Mouse (Mus musculus): ENCODE data around the gene Lta.
A peak's percentile ranks its signal among the peaks of the same experiment; 100 is the strongest.

The Lta gene

GRCm38 (mm10) chr17:35204494-35205379 lies at the start of gene Lta:
TSS of gene Lta (minus strand) at chr17:35205351.
- no peak for DNase-seq (ENCODE audit: low spot score)

DNA sequence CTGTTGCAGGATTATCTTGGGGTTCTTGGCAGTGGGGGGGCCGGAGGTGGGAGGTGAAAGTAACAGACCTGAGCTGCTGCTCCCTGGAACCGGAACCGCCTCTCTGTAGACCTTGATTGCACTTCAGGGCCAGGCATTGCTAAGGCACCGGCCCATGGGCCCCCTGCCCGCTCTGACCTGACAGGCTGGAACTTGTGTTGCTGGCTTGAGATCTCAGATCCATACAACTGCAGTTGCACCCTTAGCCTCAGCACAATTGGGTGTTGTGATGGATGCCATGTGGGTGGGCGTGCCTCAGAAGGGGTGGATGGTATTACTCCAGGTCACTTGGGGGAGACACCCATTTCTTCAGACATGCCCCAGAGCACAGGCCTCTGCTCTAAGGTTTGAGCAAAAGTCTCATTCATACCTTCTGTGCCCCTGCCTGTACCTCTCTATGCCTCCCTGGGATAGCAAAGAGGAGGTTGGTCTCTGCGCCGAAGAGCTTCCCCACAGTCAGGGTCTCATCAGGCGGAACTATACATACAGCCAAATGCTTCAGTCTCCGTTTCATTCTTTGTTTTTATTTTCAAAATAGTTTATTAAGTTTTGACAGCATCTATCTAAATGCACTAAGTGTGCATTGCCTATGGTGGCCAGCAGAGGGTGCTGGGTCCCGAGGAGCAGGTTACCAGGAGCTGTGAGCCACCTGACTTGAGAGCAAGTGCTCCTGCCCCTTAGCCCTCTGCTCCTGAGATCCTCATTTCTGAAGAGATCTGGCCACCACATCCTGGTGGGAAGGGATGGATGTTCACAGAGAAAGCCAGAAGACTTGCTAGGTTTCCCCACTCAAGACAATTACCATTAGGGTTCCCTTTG lies 49.3 kb upstream of the Lta start:
- no peak for DNase-seq (ENCODE audit: low spot score)

DNA sequence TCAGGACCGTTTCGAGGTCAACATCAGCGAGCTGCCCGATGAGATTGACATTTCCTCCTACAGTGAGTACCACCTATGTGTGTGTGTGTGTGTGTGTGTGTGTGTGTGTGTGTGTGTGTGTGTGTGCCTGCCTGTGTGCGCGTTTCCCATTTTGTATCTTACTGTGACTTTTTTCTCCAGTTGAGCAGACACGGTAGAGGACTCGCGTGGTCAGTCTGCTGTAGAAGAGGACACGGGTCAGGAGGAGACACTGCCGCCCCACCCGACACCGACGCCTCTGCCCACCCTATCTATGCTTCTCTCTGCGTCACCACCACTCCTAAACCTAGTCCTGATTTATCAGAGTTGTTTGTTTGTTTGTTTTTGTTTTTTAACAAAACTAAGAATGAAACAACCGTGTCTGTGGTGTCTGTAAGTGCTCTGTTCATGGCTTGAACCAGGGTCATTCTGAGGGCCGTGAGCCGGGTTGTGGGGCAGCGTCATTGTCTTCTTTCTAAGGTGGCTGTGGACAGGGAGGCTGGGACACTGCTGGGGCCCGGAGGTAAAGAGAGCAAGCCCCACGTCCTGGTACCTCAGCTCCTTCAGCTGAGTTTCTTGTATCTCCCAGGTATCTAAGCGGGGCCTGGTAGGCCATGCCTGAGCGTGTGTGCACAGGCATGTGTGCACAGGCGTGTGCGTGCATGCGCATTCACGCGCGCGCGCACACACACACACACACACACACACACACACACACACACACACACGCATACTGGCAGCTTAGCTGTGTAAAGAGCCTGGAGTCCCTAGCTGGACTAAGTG lies 48.3 kb upstream of the Lta start:
- DNase-seq (ENCODE audit: low spot score): no peak

GRCm38 (mm10) chr17:35252619-35253292 lies 47.6 kb upstream of the Lta start:
- no peak for DNase-seq (ENCODE audit: low spot score)

GRCm38 (mm10) chr17:35251981-35252380 lies 46.8 kb upstream of the Lta start:
- no peak for DNase-seq (ENCODE audit: low spot score)

GRCm38 (mm10) chr17:35251162-35251719 lies 46.1 kb upstream of the Lta start:
- no peak for DNase-seq (ENCODE audit: low spot score)

- no peak for DNase-seq (ENCODE audit: low spot score)
These were observed 45.4 kb upstream of the Lta start for GRCm38 (mm10) chr17:35250348-35251120.

DNA sequence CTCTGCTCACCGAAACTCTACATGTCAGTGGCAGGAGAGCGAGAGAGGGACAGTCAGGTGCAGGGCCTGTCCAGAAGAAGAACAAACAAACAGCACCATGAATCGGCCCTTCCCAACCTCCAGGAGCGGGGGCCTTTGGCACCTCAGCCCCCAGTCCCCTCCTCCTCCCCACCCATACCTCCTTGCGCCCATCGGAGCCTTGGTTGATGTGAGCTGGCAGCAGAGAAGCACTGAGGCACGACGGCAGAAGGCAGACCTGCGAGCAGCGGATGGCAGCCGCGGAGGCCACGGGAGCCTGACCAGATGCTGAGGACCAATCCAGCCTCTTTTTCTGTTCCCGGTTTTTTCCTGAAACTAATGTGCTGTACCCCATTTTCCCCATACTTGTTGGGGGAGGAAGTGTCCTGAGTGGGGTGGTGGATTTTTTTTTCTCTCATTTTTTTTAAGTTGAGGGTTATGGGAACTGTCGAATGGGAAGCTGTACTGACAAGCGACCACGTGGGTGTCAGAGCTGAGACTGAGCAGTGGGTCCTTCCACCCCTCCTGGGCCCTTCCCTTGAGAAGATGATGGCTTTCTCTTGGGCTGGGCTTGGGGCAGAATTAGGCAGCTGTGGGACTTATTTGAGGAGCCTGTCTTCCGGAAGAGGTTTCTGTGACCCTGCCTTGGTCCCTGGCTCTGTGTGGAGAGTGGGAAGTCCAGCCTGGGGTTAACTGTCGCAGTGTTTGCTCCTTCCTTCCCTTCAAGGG lies 44.5 kb upstream of the Lta start:
- no peak for DNase-seq (ENCODE audit: low spot score)

- DNase-seq (ENCODE audit: low spot score): no peak
These were observed 43.8 kb upstream of the Lta start for GRCm38 (mm10) chr17:35248986-35249385.

- DNase-seq (ENCODE audit: low spot score): no peak
These were observed 42.0 kb upstream of the Lta start for GRCm38 (mm10) chr17:35247144-35247543.

DNA sequence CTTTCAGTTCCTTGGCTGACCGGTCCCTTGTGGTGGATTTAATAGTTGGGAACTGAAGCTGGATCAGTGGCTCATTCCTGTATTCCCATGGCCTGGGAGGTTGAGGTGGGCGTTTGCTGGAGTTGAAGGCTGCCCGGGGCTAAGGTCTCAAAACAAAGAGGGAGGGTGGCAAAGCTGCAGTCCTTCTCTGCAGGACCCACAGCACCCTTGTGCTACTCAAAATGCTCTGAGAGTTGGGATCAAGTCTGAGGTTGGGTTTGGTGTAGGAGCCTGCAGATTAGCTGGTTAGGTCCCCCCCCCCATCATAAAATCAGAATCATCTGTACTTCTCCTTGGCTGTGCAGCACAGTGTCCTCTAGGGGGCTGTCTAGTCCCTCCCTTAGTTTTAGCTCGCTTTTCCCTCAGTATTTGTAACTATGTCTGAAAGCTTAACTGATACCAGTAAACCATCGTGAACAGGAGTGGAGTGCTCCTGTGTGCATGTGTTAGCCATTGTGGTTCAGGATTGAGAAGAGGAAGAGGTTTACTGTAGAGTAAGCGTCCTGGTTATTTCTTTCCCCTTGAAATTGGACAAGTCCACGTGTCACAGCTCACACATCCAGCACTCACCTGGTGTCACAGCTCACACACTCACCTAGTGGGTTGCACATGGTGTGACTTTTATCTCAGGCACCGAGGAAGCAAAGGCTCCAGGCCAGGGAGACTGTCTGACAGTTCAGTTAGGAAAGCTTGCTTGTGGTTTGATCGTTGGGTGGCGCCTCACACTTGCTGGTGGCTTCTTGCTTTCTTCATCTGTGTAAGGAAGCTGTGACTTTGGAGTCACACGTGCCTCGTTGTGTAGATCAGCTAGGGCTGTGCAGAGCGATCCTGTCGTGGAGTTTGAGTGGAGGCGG lies 40.8 kb upstream of the Lta start:
- no peak for DNase-seq (ENCODE audit: low spot score)

- DNase-seq (ENCODE audit: low spot score): no peak
These were observed 39.8 kb upstream of the Lta start for GRCm38 (mm10) chr17:35244999-35245398.

DNA sequence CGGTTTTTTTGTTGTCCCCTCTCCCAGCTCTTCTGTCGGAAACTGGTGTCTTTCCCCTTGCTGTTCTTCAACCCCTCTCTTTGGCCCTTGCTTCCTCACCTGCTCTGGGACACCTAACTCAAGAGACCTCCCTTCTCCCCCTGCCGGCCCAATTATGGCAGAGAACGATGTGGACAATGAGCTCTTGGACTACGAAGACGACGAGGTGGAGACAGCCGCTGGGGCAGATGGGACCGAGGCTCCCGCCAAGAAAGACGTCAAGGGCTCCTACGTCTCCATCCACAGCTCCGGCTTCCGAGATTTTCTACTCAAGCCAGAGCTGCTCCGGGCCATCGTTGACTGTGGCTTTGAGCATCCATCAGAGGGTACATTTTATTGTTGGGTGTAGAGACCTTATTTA lies 37.9 kb upstream of the Lta start:
- DNase-seq (ENCODE audit: low spot score): no peak

GRCm38 (mm10) chr17:35242015-35242941 lies 37.1 kb upstream of the Lta start:
- no peak for DNase-seq (ENCODE audit: low spot score)

DNA sequence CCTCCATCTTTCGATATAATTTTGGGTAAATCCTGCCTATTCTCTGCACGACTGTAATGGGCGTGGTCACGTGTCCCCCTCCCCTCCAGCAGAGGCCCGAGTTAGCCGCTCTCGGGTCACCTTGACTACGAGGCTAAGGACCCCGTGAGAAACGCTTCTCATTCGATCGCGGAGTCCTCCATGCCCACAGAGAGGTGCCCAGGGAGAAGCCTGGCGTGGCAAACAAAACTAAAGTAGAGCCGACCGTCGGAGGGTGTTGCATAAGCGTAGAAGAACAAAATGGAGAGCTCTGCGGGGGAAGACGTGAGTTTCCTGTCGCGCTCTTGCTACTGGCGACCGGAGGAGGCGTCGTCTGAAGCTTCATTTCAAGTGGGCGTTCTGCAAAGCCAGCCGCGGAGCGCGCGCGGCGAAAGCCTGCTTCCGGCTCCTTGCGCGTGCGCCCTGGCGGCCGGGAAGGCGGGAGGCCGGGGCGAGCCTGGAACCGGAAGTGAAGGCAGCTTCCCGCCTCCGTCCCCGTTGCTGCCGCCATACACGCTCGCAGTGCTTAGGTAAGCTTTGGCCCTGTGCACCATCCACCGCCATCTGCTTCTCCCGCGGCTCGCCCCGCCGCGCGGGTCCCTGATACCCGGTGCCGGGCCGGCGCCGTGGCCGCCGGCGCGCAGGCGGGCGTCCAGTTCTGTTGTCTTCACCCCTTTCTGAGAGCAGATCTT lies 36.3 kb upstream of the Lta start, which contains the start of gene Ddx39b:
Gene Ddx39b, plus strand, starts transcription at position 442 of the 710 bp plus-strand sequence.
- DNase-seq (ENCODE audit: low spot score): peak; percentile 95

DNA sequence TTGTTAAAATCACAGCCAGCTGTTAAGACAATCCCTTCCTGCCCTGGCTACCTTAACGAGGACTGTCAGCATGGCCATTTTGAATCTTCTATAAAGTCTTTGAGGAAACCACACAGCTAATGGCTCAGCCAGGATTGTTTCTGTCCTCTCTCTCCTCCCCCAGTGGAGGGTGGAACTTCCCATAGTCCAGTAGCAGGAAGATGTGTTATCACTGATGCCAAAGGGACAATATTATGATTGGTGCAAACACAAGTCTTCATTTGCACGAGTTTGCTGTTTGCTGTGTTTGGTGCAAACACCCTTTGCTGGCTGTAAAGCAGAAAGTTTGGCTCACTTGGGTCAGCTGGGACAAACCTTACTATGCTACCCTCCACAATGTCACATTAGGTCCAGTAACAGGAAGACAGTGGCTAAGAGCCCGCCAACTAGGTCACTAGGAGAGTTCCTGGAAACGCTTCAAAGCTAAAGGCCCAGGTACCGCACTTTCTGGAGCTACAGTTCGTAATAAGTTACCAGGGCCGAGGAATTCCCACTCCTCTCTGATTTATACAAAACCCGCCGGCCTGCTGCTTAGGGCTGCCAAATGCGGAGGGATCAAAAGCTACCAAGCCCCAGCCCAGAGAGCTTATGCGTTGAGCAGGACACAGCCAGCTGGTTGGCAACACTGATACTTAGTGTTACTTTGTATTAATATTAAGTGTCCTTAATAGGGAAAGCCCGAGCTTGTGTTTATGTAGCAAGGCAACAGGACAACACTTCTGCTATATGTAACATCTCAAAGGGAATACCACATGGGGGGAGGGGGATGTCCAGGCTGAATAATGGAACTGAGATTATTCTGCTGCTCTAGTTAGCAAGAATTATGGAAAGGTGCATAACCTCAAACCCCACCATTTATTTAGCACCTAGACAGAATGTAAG lies 35.5 kb upstream of the Lta start:
- no peak for DNase-seq (ENCODE audit: low spot score)
